Mouse (Mus musculus) heart, adult 2 months (tissue): ENCODE measurements around the gene Rai14. TPM values are rescaled to one million over a fixed set of nuclear protein-coding genes. Genes with fewer than 3 reads are reported as not detected.

Source experiments
- DNase-seq, 2 experiments: peaks; one replicate each; pipeline ENCODE4 v3.0.0; 2021
- H3K27ac ChIP-seq: fragments of 200-600 bp; 2 replicates; pipeline ENCODE4 v1.8.1; 2022
- H3K27me3 ChIP-seq: fragments of 200-500 bp; 2 replicates; pipeline ENCODE4 v1.6.1; 2012; ENCODE audit warnings: mild to moderate bottlenecking, low read length, inconsistent platforms, mixed read lengths; ENCODE audit not compliant: control insufficient read depth, insufficient read depth
- H3K36me3 ChIP-seq: fragments of 200-500 bp; 2 replicates; pipeline ENCODE4 v1.6.1; 2012; ENCODE audit warnings: low read length, inconsistent platforms; ENCODE audit not compliant: control insufficient read depth, insufficient read depth
- H3K4me1 ChIP-seq: fragments of 200-500 bp; 2 replicates; pipeline ENCODE4 v1.6.1; 2011; ENCODE audit warnings: low read length; ENCODE audit not compliant: control insufficient read depth, insufficient read depth
- H3K4me3 ChIP-seq: fragments of 200-600 bp; 2 replicates; pipeline ENCODE4 v1.8.1; 2022
- H3K79me2 ChIP-seq: fragments of 200-500 bp; replicated peaks from 2 replicates; pipeline ENCODE4 v1.6.1; 2012; ENCODE audit warnings: mild to moderate bottlenecking, inconsistent platforms, low read length, moderate library complexity, mixed read lengths; ENCODE audit not compliant: control insufficient read depth, insufficient read depth
- H3K9ac ChIP-seq: fragments of 200-500 bp; 2 replicates; pipeline ENCODE4 v1.6.1; 2012; ENCODE audit warnings: low read depth, mild to moderate bottlenecking, control low read depth, inconsistent platforms, low read length, mixed read lengths
- CTCF ChIP-seq: fragments of 200-600 bp; IDR thresholded peaks from 2 replicates; pipeline ENCODE4 v1.8.1; 2022; ENCODE audit warnings: antibody characterized with exemption, mild to moderate bottlenecking, moderate library complexity
- EP300 ChIP-seq: fragments of 200-500 bp; IDR thresholded peaks from 2 replicates; pipeline ENCODE4 v1.6.1; 2011; ENCODE audit warnings: low read depth, low read length, control low read depth; ENCODE audit not compliant: insufficient read depth
- POLR2A ChIP-seq: fragments of 200-500 bp; IDR thresholded peaks from 2 replicates; pipeline ENCODE4 v1.6.1; 2011; ENCODE audit warnings: mild to moderate bottlenecking, low read depth, low read length, control low read depth; ENCODE audit not compliant: insufficient read depth
- WGBS: fragments of 180-500 bp; shearing (Covaris S2); methylation state at CpG from one replicate; pipeline ENCODE4 v1.1.7; 2018; 5-methylcytosine and 5-hydroxymethylcytosine counted together
- intact Hi-C: fragments of 180-260 bp; cut with DNase I; formaldehyde crosslinking; loops from one replicate; pipeline ENCODE4 v1.15.1; 2025
- polyA plus RNA-seq: library from polyadenylated mRNA; depleted of rRNA; stranded (reverse); fragments of >200 nt; gene quantifications from 2 replicates; pipeline ENCODE4 v1.2.3, GENCODE M21; 2012
- total RNA-seq, 2 experiments: library from RNA; stranded (reverse); gene quantifications; 2 replicates each; pipeline ENCODE4 v1.2.3; 2021

The Rai14 gene
- total and polyA plus RNA-seq, 3 experiments: 1.1 to 4.3 (median 3.7) TPM

GRCm38 (mm10) chr15:10671868-10672267, 42.6 kb downstream of the Rai14 start:
- H3K36me3 ChIP-seq: no peaks in the 10 kb centered on the region; the same call in 1 of the 2 replicates
- H3K27me3 ChIP-seq: no peaks in the 10 kb centered on the region
- 39% methylated on average over 4 of the region's 4 CpGs for WGBS
- peak in 1 of 2 experiments; percentile 45 for DNase-seq
- no peak overlapping the region for H3K4me3 ChIP-seq
- H3K27ac ChIP-seq: no peak overlapping the region
- no peak overlapping the region for H3K9ac ChIP-seq
- H3K4me1 ChIP-seq: no peaks in the 10 kb centered on the region; the same call in 1 of the 2 replicates
- intact Hi-C loops: no loop called here
- H3K79me2 ChIP-seq: no peaks in the 10 kb centered on the region
- TF ChIP-seq CTCF (no peak), POLR2A (no peak), EP300 (no peak)

- 73% methylated on average over 7 of the region's 7 CpGs for WGBS
Measured at GRCm38 (mm10) chr15:10670107-10670506, 44.3 kb downstream of the Rai14 start.

GRCm38 (mm10) chr15:10668120-10668900, 46.1 kb downstream of the Rai14 start:
- no peaks in the 10 kb centered on the region for H3K27me3 ChIP-seq
- H3K4me1 ChIP-seq: no peaks in the 10 kb centered on the region; the same call in 1 of the 2 replicates
- no peaks in the 10 kb centered on the region for H3K79me2 ChIP-seq
- no peaks in the 10 kb centered on the region; the same call in 1 of the 2 replicates for H3K36me3 ChIP-seq
- no peak overlapping the region for H3K27ac ChIP-seq
- DNase-seq: no peak
- H3K9ac ChIP-seq: no peak overlapping the region
- whole genome bisulfite sequencing: 59% methylated on average over 10 of the region's 10 CpGs
- intact Hi-C loops: no loop called here
- TF ChIP-seq POLR2A (no peak), CTCF (no peak), EP300 (no peak)
- H3K4me3 ChIP-seq: no peak overlapping the region

More at GRCm38 (mm10) chr15:10670107-10670506, 44.3 kb downstream of the Rai14 start:
- Histone ChIP-seq H3K4me1 (no peaks in the 10 kb centered on the region; the same call in 1 of the 2 replicates), H3K36me3 (no peaks in the 10 kb centered on the region; the same call in 1 of the 2 replicates), H3K27me3 (no peaks in the 10 kb centered on the region), H3K4me3 (no peak overlapping the region), H3K27ac (no peak overlapping the region), H3K79me2 (no peaks in the 10 kb centered on the region), H3K9ac (no peak overlapping the region)
- intact Hi-C loops: no loop called here
- no peak for DNase-seq
- TF ChIP-seq CTCF (no peak), EP300 (no peak), POLR2A (no peak)

- DNase-seq: no peak
- H3K27me3 ChIP-seq: no peaks in the 10 kb centered on the region
- peaks cover 3% of the 10 kb centered on the region; the same call in 1 of the 2 replicates for H3K4me1 ChIP-seq
- TF ChIP-seq CTCF: no peak
- no peak for TF ChIP-seq POLR2A
- no peak for TF ChIP-seq EP300
- no peaks in the 10 kb centered on the region for H3K79me2 ChIP-seq
- H3K36me3 ChIP-seq: no peaks in the 10 kb centered on the region; the same call in 1 of the 2 replicates
- H3K9ac ChIP-seq: no peak overlapping the region
- no peak overlapping the region for H3K27ac ChIP-seq
- 79% methylated on average over 8 of the region's 8 CpGs for WGBS
- intact Hi-C loops: no loop called here
- H3K4me3 ChIP-seq: no peak overlapping the region
Measured at GRCm38 (mm10) chr15:10665816-10666215, 48.6 kb downstream of the Rai14 start.

- no peaks in the 10 kb centered on the region for H3K79me2 ChIP-seq
- H3K9ac ChIP-seq: no peak overlapping the region
- no peak overlapping the region for H3K27ac ChIP-seq
- no peak for DNase-seq
- H3K36me3 ChIP-seq: no peaks in the 10 kb centered on the region; the same call in 1 of the 2 replicates
- intact Hi-C loops: no loop called here
- H3K4me1 ChIP-seq: peaks cover 3% of the 10 kb centered on the region; the same call in 1 of the 2 replicates
- TF ChIP-seq CTCF: no peak
- no peak for TF ChIP-seq POLR2A
- no peak for TF ChIP-seq EP300
- 57% methylated on average over 5 of the region's 5 CpGs for WGBS
- H3K27me3 ChIP-seq: no peaks in the 10 kb centered on the region
- H3K4me3 ChIP-seq: no peak overlapping the region
Measured at GRCm38 (mm10) chr15:10664529-10664898, 49.9 kb downstream of the Rai14 start.
